Mouse (Mus musculus) R1 (cell line): ENCODE measurements around the gene Prune1.

ENCODE experiments used
- DNase-seq: peaks from one replicate; pipeline ENCODE4 v3.0.0-alpha.2; 2018; ENCODE audit warnings: low read depth, low spot score

Prune1 gene

DNA sequence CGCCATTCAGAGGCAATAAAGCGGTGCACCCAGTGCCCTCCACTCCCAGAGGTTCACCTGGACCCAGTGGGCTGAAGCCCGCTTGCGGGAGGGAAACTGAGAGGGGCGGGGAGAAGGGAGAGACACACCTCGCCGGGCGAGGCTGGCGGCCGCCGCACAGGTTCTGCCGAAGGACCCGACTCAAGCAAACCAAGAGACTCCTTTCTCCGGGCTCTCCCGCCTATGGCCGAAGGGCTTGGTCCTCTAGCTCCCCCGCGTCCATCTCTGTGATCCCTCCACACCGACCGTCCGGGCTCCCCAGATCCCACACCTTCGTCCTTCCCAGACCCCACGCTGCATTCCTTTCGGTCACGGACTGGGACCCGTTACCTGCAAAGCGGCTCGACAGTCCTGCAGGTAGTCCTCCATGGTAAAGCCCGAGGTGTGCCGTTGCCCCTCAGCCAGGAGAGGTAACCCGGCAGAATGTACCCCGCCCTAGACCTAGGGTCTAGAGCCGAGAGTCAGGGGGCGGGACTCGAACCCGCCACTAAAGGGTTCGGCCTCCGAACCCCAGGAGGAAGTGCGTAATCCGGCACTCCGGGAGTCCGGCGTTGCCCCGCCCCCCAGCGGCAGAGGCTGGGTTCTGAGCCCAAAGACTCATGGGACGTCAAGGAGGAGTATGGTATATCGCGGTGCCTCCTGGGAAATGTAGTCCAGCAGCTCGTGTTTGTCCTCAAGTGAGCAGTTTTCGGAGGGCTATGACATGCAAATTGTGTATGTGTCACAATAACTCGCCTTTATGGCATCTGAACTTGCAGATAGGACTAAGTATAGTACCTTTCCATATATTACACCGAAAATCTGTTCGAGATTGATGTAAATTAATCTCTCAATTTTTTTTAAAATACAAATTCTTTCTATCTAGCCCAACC is at the start of gene Prune1, which contains the start of gene Mindy1:
Gene Prune1, minus strand, starts transcription at position 861 of the 911 bp plus-strand sequence.
Gene Mindy1, plus strand, starts transcription at position 130 of the 911 bp plus-strand sequence.
- peak; percentile 98 for DNase-seq

GRCm38 (mm10) chr3:95331528-95331927 is 49.7 kb upstream of the Prune1 start:
- no peak for DNase-seq

GRCm38 (mm10) chr3:95328803-95329404 is 47.0 kb upstream of the Prune1 start:
- DNase-seq = no peak

DNA sequence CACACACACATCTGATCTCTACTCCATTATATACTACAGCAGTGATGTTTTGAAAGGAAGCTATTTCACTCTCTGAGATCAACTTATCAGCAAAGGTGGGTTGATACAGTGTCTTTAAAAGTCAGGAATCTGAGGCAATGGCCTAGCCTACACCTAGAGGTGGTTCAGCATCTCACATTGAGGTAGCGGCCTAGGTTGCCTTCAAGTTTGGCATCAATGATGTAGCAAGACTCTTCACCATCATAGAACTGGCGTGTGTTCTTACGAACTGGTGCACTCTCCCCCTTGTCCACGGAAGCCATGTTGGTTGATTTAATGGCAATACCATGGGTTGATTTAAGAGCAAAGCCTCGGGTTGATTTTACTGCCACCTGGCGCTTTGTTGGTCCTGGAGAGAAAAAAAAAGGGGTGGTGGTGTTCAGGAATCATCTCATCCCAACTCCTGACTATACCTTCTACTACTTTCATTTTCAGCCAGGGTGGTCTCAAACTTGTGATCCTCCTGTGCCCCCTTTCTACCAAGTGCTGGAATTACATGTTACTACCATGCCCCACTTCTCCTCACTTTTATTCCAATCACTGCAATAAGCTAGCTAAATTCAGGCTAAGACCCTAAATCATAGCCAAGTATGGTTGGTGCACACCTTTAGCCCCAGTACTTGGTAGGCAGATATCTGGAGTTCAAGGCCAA is 42.7 kb upstream of the Prune1 start:
- peak; percentile 31 for DNase-seq

GRCm38 (mm10) chr3:95323429-95323828 is 41.6 kb upstream of the Prune1 start:
- no peak for DNase-seq

DNA sequence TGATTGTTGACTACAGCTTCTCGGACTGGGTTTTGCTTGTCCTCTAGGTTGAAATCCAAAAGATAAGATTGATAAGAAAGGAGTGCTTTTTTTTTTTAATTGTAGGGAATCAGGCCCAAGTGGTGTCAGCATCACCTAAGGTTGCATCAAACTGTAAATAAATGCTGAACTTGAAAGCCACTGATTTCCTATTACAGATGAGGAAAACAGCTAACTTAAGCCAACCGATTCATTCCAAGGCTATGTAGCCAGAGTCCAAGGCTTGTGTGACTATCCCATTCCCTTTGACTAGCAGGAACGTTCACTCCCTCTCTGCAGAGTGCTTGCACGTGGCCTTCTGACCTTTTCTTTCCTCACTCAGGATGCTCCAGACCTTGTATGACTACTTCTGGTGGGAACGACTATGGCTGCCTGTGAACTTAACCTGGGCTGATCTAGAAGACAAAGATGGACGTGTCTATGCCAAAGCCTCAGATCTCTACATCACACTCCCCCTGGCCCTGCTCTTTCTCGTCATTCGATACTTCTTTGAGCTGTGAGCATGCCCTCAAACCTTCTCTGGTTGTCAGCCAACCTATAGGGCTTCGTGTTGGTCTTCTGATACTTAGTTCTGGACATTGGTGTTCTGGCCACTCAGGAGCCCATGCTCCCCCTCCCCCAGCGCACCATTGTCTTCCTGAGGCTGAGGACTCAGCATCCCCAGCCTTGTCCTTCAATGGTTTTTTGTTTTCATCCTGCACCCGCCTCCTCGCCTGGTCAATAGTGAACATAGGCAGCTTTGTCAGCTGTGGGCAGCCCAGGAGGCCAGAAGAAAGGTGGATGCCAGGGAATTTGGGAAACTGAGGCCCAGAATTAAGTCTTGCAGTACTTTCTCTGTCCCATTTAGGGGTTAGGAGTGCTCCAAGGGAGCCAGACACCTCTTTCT is 38.1 kb upstream of the Prune1 start:
- no peak for DNase-seq

DNA sequence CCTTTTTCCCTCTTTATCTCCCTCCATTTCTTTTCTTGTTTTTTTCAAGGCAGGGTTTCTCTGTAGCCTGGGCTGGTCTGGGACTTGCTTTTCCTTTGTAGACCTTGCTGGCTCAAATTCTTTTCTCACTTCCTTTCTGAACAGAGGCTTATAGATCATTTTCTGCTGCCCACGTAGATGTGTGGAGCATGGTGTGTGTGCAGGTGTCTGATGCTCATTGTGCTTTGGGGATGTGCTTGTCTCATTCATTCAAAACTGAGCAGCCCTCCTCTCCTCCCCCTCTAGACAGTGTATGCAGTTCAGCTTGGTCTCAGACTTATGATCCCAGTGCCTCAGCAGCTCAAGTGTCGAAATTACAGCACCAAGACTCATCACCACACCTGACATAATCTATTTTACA is 37.2 kb upstream of the Prune1 start:
- no peak for DNase-seq

- DNase-seq = peak; percentile 51
Observed at GRCm38 (mm10) chr3:95318548-95318947, 36.7 kb upstream of the Prune1 start.

- peak; percentile 95 for DNase-seq
Observed at GRCm38 (mm10) chr3:95317414-95318080, 35.7 kb upstream of the Prune1 start.

DNA sequence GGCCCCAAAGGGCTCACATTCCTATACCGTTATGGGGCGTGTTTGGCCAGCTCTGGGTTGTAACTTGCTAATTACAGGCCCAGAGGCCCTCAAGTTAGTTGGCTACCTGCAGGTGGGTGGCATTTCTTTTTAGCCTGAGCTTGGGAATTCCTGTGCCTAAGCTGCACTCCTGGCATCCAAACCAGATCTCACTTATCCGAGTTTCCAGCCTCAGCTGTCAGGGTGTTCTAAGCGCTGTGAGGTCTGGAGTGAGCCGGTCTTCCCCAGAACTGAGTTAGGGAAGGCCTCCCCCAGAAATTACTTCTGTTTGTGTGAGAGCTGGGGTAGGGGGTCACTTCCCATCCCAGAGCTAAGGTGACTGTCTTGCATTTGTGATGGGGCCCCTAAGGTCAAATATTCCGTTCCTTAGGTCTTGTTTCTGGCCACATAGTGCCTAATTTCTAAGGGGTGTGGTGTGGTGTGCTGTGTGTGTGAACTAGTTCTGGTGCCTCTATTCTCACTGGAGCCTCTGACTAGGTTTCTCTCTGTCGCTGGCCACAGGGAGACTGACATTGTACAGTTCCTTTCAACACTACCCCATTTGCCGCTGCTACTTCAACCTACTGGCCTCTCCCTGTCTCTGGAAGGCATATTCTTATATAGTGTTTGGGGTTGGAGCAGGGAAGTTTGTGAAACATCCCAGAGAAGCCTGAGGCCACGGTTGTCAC is 34.1 kb upstream of the Prune1 start:
- no peak for DNase-seq

DNA sequence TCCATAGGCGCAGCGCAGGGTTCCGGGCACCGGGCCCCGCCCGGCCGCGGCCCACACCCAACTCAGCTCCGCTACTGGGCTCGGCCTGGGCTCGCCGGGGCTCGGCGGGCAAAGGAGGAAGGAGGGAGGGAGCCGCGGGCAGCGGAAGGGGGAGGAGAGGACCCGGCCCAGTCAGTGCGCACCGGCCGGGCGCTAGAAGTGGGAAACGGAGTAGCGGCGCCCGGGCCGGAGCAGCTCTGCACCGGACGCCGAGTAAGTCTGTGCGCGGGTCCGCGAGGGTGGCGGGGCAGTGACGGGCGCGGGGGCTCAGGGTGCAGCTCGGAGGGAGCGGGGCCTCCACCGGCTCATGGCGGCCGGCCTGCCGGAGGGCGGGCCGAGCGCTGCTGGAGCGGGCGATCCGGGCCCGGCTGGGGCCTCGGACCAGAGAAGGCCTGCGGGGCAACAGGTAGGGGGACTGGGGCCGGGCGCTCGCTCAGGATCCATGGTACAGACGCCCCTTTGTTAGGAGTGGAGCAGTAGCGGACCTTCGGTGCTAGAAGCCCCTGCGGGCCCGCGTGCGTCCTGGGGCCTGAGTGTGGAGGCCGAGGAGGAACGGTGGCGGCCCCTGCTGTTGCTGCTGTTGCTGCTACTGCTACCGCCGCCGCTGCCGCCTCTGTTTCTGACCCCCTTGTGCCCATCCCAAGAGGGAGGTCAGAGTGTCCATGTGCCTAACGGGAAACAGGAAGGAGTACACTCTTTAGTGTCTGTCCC is 33.4 kb upstream of the Prune1 start:
- peak; percentile 83 for DNase-seq

- DNase-seq = peak; percentile 57
Observed at GRCm38 (mm10) chr3:95314486-95315093, 32.7 kb upstream of the Prune1 start, which contains the start of gene Cers2. Gene Cers2 (plus strand): TSS chr3:95314791.

- no peak for DNase-seq
Observed at GRCm38 (mm10) chr3:95314075-95314474, 32.2 kb upstream of the Prune1 start.

DNA sequence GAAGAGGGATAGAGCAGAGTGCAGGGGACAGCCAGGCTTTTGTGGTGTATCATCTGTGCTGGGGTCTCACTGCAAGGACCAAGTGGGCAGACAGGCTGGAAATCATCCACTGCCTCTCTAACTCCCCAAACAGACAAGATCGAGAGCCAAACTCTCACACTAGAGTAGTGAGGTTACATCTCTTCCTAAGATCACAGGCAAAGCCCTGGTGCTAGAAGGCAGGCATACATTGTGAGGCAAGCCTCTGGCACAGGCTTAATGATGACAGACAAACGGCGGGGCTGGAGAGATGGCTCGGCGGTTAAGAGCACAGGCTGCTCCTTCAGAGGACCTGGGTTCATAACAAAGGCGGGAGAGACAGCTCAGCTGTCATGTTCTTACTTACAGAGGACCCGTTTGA is 31.6 kb upstream of the Prune1 start:
- DNase-seq = no peak

GRCm38 (mm10) chr3:95312623-95313022 is 30.7 kb upstream of the Prune1 start:
- no peak for DNase-seq

DNA sequence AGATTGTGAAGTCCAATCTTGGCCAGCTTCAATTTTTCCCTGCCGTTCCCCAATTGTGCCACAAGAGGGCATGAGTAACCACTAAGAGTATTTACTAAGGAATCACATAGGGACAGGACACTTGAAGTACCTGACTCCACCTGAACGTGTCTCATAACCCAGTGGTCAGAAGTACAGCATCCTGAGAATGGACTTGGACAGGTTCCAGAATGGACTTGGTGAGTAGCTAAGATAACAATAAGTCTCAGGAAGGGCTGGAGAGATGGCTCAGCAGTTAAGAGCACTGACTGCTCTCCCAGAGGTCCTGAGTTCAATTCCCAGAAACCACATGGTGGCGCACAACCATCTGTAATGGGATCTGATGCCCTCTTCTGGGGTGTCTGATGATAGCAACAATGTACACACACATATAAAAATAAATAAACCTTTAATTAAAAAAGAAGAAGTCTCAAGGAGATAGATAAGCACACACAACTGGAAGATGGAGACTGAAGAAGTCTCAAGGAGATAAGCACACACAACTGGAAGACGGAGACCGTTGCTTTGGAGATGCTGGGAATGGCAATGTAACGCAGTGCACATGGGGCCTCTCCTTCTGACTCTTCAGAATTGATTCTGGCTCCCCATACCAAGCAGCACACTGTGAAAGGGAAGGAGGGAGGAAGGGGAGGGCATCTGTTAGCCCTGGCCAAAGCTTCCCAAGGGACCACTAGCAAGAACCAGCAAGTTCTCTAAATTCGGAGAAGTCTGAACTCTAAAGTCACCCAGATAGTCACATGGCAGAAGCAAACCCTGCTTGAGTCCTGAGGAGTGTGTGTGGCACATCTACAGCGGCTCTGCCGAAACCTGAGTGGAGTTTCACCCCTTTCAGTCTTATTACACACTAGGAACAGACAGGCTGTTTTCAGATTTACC is 29.3 kb upstream of the Prune1 start:
- DNase-seq = peak; percentile 90

DNA sequence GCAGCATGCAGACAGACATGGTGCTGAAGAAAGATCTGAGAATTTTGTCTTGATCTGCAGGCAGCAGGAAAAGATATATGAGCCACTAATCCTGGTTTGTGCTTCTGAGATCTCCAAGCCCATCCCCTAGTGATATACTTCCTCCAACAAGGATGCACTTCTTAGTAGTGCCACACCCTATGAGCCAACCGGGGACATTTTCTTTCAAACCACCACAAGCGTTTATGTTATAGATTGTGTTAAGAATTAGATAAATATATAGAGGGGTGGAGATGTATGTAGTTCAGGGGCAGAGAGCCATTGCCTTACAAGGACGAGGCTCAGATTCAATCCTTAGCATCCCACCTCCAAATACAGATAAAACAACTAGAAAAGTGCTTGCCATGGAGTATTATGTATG is 28.6 kb upstream of the Prune1 start:
- DNase-seq = no peak

- DNase-seq = no peak
Observed at GRCm38 (mm10) chr3:95307100-95307499, 25.2 kb upstream of the Prune1 start, which contains the start of gene Anxa9. Gene Anxa9 (minus strand): TSS chr3:95307176.
